Mouse (Mus musculus) lung, postnatal 25 days (tissue): Measurements from ENCODE around the gene Hfe.
A peak's percentile ranks its signal among the peaks of the same experiment; 100 is the strongest.
"Not testable (repeated sequence)": the region's sequence is repeated elsewhere in the genome, so short reads cannot be mapped to it uniquely, and the experiment has no call there.

Experiments
- DNase-seq: peaks from one replicate; pipeline ENCODE4 v3.0.0; 2022; ENCODE audit warnings: low spot score

Gene Hfe

DNA sequence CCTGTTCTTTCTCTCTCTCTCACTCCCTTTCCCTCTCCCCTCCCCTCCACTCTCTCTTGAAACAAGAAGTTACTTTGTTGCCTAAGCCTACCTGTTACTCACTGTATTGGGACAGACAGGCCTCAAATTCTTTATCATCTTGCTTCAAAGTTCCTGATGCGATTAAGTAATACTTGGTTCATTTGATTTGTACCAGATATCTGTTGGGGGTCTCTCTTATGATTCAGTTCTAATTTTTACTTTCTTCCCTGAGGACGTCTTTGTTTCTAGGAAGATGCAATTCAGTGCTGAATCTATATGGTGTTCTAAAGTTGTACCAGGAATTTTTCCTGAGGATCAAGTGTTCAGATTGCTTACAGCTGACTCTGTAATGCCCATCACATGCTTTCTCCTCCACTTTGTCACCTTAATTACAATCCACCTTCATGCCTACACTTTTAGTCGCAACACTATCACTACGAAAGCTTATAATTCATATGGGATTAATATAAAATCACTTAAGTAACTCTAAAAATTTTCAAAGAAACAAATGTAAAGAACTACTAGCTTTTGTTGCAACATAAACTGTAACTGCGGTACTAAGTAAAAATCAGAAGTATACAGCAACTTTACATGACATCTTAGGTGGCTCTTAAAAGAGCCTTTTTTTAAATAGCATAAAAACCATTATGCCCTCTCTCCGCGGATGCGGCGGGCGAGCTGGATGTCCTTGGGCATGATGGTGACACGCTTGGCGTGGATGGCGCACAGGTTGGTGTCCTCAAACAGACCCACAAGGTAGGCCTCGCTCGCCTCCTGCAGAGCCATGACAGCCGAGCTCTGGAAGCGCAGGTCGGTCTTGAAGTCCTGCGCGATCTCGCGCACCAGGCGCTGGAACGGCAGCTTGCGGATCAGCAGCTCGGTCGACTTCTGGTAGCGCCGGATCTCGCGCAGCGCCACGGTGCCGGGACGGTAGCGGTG lies 34.0 kb upstream of the Hfe start:
- DNase-seq: no peak

DNA sequence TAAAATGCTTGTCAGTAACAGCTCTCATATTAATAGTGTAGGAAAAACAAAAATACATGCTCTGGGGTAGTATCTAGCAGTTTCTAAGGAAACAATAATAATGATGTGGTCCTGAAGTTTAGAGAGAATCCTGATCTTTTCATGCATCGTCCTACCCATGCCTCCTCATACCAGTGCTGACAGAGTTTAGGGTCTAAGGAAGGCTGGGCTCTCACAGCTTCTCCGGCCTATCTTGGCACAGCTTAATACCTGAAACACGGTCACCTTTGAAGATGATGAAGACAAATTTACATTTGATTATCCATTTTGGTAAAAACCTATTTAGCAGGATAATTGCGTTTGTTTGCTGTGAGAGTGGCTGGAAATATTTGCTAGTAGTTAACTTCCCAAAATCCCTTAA lies 33.3 kb upstream of the Hfe start:
- DNase-seq: no peak

DNA sequence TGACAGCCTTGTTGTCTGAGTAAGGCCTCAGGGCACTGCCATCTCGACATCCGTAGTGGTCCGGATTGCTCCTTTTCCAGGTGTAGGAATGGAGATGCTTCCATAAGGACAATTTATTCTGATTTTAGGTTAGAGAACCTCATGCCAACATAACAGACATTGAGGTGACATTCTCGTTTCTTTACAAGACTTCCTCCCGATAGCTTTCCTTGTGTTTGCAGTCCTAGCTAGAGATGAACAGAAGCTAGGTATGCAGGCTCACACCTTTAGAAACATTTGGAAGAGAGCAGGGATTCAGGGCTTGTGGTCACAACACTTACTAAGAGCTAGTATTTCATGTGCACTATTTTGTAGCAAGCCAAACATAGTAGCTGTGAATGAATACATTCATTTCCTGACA lies 32.6 kb upstream of the Hfe start:
- no peak for DNase-seq

DNA sequence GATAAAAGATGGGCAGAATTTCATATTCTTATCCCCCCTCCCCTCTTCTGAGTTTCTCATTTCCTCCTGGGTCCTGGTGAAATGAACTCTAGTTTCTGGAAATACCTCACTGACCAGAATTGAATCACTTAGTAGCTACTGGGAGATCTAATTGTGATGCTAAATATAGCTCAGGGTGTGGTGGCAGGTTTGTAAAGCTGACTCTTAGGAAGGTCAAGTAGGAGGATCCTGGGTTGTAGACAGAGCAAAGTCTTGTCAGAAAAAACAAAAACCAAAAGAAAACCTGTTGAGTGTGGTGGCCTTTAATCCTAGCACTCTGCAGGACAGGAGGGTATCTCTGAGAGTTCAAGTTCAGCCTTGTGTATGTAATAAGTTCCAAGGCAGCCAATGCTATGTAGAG lies 31.4 kb upstream of the Hfe start:
- DNase-seq: no peak

DNA sequence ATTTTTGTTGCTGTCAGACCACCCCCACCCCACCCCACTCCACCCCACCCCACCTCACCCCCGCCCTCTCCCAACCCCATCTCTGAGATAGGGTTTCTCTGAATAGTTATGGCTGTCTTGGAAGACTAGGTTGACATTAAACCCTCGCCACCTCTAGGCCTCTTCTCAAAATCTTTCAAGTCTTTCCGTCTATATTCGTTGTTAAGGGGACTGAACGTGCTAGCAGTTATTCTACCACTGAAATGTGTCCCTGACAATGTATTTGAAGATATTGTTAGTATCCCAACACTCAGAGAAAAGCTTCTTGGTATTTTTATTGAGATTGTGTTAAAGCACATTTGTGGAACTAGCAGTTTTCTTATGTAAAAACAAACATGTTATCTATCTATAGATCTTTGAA lies 30.3 kb upstream of the Hfe start:
- DNase-seq: no peak

DNA sequence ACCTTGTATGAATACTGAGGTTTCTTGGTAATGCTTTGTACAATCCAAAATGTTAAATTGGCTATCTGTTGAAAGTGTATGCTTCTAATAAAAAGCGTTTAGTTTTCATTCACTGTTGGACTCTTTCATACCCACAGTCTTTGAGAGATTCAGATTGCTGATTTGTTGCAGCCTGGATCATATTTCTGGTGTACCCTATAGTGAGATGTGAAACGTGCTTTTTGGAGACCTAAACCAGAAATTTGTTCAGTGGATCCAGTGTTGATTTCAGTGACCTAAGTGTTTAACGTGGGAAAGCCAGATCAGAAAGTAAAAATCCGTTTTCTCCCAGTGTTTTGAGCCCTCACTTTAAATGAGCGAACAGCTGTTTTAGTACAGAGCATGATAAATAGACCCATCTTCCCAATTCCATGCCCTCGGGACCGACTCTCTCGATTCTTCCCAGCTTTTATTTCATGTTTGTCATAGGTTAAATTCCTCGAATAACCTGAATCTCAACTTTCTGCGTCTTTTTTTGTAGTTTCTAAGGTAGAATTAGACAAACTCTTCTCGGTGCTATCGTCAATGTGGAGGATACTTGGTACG lies 29.7 kb upstream of the Hfe start:
- DNase-seq: no peak

DNA sequence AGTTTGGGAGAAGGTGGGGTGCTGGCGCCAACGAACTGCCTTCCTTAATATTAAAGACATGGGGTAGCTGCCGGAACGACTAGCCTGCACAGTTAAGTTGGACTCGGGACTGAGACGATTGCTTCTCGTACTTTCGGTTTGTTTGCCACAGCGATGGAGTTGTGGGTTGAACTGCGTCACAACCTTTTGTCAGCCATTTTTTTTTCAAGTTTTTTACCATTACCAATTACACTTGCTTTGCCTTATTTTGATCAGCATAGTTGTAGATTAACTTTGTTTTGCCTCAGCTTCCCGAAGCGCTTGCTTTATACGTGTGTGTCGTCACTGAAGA lies 29.2 kb upstream of the Hfe start:
- no peak for DNase-seq

DNA sequence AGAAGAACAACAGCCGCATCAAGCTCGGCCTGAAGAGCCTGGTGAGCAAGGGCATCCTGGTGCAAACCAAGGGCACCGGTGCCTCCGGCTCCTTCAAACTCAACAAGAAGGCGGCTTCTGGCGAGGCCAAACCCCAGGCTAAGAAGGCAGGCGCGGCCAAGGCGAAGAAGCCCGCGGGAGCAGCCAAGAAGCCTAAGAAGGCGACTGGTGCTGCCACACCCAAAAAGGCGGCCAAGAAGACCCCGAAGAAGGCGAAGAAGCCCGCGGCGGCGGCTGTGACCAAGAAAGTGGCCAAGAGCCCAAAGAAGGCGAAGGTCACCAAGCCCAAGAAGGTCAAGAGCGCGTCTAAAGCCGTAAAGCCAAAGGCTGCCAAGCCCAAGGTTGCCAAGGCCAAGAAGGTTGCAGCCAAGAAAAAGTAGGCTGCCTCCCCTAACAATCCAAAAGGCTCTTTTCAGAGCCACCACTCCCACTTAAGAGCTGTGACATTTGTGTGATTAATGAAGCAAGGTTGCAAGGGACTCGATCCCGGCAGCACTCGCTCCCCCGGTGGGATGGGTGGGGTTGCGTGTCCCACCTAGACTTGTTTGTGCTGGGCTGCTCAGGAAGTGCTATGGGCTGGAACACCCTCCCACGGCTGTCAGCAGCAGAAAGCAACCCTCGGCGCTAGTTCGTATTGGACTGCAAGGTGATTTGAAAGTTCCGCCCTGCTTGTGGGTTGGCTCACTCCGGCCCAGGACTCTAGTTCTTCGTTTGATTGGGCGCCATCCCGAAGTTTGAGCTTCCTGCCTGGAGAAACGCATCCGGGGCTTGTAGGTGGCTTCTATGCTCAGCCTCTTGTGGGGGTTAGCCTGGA lies 28.6 kb upstream of the Hfe start:
- peak; percentile 98 for DNase-seq

DNA sequence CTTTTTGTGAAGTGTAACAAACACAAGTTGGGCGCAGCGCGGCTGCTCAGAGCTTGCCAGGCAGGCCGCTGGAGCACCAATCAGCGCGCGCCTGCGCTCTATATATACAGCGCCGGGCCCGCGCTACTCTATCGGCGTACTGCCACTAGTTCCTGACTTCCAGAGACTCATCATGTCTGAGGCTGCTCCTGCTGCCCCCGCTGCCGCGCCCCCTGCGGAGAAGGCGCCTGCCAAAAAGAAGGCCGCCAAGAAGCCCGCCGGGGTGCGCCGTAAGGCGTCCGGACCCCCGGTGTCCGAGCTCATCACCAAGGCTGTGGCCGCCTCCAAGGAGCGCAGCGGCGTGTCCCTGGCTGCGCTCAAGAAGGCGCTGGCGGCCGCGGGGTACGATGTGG lies 28.0 kb upstream of the Hfe start, which contains the start of gene Hist1h1c:
Gene Hist1h1c (plus strand): TSS at position 132 of the 392 bp plus-strand sequence.
- peak; percentile 93 for DNase-seq

DNA sequence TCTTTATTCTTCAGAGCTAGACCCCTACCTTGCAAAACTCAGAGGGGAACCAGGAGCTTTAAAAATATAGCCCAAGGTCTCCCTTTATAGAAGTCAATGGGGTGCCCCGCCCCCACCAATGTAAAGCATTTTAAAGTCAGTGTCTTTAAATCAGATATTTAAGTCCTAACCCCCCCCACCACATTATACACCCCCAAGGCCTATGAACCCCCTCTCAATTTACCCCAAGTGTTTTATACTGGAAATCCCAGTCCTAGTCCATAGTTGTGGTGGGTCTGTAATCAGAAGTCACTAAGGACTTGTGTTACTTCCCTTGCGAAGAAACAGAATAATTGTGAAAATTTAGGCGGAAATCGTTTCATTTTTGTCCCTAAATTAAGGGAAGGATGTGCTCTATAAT lies 27.4 kb upstream of the Hfe start:
- DNase-seq: no peak

DNA sequence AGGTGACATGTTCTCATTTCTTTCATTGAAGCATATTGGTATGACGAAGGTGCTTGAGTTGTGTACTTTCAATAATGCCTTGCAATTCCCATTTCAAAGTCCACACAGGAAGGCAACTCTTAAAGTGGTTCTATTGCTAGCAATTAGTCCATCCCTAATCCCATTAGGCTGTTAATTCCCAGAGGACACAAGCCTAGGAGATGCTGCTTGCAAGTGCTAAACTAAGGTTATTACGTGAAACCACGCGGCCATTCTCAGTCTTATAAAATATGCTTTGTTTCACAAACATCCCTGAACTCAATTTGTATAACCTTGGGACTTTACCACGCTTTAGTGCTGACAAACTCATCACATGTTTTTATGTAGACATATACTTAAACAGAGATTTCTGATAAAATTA lies 26.4 kb upstream of the Hfe start:
- DNase-seq: no peak

DNA sequence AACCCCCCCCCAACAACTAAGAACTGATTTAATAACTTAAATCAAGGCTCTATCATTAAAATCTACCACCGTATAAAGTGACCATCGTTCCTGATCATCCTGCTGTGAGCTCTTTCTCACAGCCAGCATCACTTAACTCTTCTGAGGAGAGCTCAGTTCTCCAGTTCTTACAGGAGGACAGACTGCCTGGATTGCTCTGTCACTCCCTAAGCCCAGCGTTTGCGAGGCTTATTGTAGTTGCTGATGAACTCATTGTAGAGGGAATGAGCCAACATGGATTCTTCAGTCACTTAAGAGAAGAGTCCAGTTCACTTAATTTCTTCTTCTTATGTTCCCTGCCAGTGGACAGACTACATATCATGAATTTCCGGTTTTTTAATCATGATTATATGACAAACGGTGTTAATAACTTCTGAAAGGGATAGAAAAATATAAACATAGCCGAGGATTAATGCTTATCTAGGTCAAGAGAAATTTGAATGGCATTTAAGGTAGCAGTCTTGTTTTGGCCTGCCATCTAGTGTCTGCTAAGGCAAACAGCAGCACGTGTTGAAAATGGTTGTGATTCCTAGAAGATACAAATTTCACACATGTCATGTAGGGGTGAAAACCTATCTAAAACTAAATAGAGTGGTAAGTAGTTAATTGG lies 21.6 kb upstream of the Hfe start:
- peak; percentile 48 for DNase-seq

DNA sequence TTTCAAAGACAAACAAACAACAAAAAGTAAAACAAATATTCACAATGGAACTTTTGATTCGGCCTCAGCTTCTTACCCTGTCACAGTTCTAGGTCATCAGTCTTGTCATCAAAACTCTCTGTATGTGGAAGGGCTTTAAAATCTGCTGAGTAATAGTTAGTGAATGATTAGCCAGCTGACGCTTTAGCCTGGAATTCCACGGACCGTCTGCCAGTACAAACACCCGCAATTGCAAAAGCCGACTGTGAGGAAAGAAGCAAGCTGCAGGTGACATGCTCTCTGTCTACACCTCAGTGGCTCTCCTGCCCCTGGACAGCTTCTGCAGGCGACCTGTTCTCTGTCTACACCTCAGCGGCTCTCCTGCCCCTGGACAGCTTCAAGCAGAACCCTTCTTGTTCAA lies 19.8 kb upstream of the Hfe start:
- DNase-seq: peak; percentile 73

DNA sequence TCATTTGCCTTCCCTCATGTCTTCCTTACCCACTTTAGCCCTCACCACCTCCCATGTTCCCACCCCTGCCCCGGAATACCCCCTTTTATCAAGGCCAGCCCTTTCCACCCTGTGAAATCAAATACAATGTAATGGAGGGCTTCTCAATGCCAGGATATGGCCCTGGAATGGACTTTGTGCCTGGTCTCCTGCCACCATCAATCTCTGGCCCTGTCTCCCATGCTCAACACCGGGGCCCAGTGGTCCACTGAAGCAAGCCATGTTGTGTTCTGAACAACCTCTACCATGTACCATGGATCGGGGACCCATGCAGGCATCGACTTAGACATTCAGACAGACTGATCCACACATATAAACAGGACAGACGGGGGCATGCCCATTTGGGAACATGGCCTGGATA lies 19.1 kb upstream of the Hfe start:
- no peak for DNase-seq

DNA sequence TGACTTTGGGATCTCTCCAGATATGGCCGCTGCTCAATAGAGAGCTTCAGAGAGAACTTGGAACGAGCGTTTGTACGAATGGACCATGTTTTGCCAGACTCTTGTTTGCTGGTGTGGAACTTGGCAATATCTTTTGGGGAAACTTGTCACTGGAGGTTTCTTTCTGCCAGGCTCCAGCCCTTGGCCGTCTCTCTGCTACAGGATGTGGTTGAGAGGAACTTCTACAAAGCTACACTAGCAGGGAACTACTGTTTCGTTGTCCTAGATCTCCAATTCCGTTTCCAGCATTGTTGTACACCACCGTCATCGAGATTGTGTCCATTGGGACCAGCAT lies 18.5 kb upstream of the Hfe start:
- no peak for DNase-seq

DNA sequence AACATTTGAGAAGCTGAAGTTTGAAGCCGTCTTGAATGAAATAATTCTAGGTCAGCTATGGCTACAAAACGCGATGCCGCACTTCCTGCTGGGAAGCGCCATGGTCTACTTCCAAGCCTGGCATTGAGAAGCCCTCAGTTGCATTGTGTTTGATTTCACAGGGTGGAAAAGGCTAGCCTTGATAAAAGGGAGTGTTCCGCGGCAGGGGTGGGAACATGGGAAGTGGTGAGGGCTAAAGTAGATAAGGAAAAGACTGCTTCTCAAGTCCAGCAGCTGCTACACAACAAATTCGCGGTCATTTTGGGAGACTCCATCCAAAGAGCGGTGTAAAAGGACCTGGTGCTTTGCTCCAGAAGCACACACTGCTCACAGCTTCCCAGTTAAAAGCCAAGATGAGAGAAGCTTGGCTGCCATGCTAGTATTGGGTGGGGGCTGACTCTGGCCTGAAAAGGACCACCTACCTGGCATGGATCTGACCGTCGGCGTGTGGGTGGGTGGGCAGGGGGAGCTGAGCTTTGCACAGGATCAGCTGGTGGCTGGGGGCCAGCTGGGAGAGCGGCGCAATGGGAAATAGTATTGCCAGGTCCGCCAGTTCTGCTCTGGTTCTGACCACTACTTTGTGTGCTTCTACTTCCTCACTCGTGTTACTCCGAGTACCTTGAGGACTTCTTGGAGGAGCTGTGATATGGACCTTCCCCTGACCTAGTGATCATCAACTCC lies 18.0 kb upstream of the Hfe start:
- no peak for DNase-seq

DNA sequence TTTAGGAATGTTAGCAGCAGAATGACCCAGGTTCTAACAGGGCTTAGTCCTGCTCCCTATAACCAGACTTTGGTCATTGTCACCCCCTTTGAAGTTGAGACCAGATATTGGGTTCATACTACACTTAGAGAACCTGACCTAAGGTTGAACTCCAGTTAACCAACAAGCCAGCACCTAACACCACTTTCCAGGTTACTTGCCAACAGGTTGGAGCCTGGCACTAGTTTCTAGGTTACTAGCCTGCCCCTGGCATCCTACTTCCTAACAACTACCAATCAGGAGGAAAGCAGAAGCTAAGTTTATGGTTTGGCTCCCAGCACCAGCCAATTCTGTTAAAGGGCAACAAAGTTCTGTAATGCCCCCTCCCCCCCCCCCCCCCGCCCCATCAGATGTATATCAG lies 14.6 kb upstream of the Hfe start:
- DNase-seq: no peak

DNA sequence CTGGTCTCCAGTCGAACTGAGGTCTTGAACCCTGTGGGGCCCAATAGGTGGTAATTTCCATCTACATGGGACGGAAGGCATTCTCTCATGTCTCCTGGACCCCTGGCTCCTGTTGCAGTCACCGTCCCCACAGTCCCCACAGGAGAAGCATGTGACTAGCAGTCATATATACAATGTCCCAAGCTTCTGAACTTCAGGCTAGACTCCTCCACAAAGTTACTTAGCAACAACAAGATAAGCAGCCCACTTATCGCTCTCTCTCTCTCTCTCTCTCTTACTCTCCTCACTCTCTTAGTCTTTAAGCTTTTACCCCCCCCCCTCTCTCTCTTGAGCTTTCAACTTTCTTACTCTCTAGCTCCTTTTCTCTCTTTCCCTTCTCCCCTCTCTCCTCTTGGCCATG lies 13.6 kb upstream of the Hfe start:
- no peak for DNase-seq

DNA sequence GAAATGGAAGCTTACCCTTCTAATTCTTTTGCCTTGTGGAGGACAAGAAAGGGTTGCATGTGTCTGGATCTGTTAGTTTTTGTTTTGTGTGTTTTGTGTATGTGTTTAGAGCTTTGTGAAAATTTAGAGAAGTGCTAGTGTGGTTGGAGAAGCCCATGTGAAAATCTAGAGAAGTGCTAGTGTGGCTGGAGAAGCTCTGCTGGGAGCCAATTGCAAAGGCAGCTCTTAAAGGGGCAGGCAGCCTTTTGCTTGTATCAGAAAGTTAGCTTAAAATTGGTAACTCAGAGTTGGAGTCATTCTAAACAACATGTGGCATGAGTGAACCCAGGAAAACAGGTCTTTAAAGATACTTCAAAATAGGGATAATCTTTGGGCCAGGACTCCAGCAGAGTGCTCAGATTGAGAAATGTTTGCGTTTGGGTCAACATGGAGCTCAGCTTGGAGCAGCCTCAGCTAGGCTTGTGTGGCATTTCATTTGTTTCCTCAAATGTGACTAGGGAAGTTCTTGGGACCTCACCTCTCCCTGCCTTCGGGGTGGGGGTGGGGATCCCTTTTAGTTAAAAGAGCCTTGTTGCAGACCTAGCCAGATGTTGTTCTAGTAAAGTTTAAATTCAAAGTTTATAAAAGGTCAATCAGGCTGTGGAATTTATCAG lies 7.1 kb upstream of the Hfe start:
- DNase-seq: not testable (repeated sequence)

DNA sequence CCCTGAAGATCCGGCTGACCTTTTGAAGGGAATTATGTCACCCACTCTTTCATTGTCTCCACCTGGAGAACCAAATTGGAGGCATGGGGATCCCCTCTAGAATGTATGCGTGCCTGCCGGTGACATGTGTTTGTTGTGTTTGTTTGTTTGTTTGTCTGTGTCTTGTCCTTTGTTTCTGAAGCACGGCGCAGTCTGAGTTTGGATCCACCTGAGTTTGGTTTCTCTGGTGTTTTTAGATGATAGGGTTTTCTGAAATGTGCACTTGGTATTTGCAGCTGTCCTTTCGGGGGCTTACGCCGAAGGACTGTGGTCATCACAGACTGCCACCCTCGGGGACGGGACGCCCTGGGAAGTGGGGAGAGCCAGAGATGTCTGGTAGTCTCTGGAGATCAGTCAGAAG lies 6.5 kb upstream of the Hfe start:
- no peak for DNase-seq
